Mouse (Mus musculus) embryonic facial prominence, embryonic 12.5 days (tissue): Measurements from ENCODE around the gene Aqp3. TPM values are rescaled to one million over a fixed set of nuclear protein-coding genes. Genes with fewer than 3 reads are reported as not detected.

ENCODE experiments used
- ATAC-seq: fragments of 200-750 bp; cut with Nextera tagmentation; 2 replicates; pipeline ENCODE4 v1.8.0; 2017; ENCODE audit not compliant: insufficient number of reproducible peaks, insufficient read depth, low FRiP score, low TSS enrichment
- H3K27ac ChIP-seq: fragments of 300-500 bp; sonication (generic); 2 replicates; pipeline ENCODE4 v1.5.1; 2016; ENCODE audit warnings: mild to moderate bottlenecking
- H3K27me3 ChIP-seq: fragments of 300-500 bp; sonication (generic); 2 replicates; pipeline ENCODE4 v1.6.1; 2016; ENCODE audit warnings: mild to moderate bottlenecking, moderate library complexity
- H3K36me3 ChIP-seq: fragments of 300-500 bp; sonication (generic); 2 replicates; pipeline ENCODE4 v1.6.1; 2016; ENCODE audit warnings: mild to moderate bottlenecking
- H3K4me1 ChIP-seq: fragments of 300-500 bp; sonication (generic); 2 replicates; pipeline ENCODE4 v1.6.1; 2016
- H3K4me2 ChIP-seq: fragments of 300-500 bp; sonication (generic); replicated peaks from 2 replicates; pipeline ENCODE4 v1.6.1; 2016; ENCODE audit warnings: mild to moderate bottlenecking, moderate library complexity
- H3K4me3 ChIP-seq: fragments of 300-500 bp; sonication (generic); 2 replicates; pipeline ENCODE4 v1.5.1; 2016; ENCODE audit warnings: mild to moderate bottlenecking
- H3K9ac ChIP-seq: fragments of 300-500 bp; sonication (generic); 2 replicates; pipeline ENCODE4 v1.6.1; 2016; ENCODE audit warnings: mild to moderate bottlenecking, moderate library complexity
- H3K9me3 ChIP-seq: fragments of 300-500 bp; sonication (generic); 2 replicates; pipeline ENCODE4 v1.6.1; 2016; ENCODE audit warnings: mild to moderate bottlenecking, moderate library complexity
- WGBS: fragments of 180-500 bp; shearing (Covaris S2); methylation state at CpG from one replicate; pipeline ENCODE4 v1.1.7; 2016; 5-methylcytosine and 5-hydroxymethylcytosine counted together
- polyA plus RNA-seq: library from polyadenylated mRNA; unstranded; fragments of >200 nt; fragmentation: Nextera tagmentation; extraction: Ambion mirVana; gene quantifications from 2 replicates; pipeline ENCODE4 v1.2.1, GENCODE M21; 2016

The Aqp3 gene
- polyA plus RNA-seq, 1 experiment from 2014 or later, result 2.1 TPM

- peak overlapping the region; percentile 89 for H3K4me2 ChIP-seq
- no peak overlapping the region for H3K27ac ChIP-seq
- peaks cover 10% of the 10 kb centered on the region; the same call in 1 of the 2 replicates for H3K4me1 ChIP-seq
- H3K9me3 ChIP-seq, result no peaks in the 10 kb centered on the region
- 16% methylated on average over 11 of the region's 11 CpGs for WGBS
- peak overlapping the region; percentile 44 for H3K4me3 ChIP-seq
- H3K9ac ChIP-seq, result 0 out of 2 replicates have a peak overlapping the region, but pooled peaks have one; percentile 48
- ATAC-seq, result no peak
- H3K36me3 ChIP-seq, result no peaks in the 10 kb centered on the region
- peaks cover 31% of the 10 kb centered on the region for H3K27me3 ChIP-seq
These were observed 581 bp upstream of the Aqp3 start for GRCm38 (mm10) chr4:41098577-41098951.

GRCm38 (mm10) chr4:41097381-41097780 is 602 bp downstream of the Aqp3 start:
- peak overlapping the region; percentile 44; the same call in 1 of the 2 replicates for H3K4me3 ChIP-seq
- peak overlapping the region; percentile 89 for H3K4me2 ChIP-seq
- 36% methylated on average over 13 of the region's 13 CpGs for WGBS
- H3K36me3 ChIP-seq, result no peaks in the 10 kb centered on the region
- peaks cover 10% of the 10 kb centered on the region; the same call in 1 of the 2 replicates for H3K4me1 ChIP-seq
- H3K9me3 ChIP-seq, result no peaks in the 10 kb centered on the region
- no peak overlapping the region for H3K27ac ChIP-seq
- no peak overlapping the region for H3K9ac ChIP-seq
- peaks cover 31% of the 10 kb centered on the region for H3K27me3 ChIP-seq
- ATAC-seq, result no peak

GRCm38 (mm10) chr4:41096794-41097193 is 1.2 kb downstream of the Aqp3 start:
- Histone ChIP-seq H3K4me3 (no peak overlapping the region), H3K4me2 (no peak overlapping the region), H3K9ac (no peak overlapping the region), H3K36me3 (no peaks in the 10 kb centered on the region), H3K9me3 (no peaks in the 10 kb centered on the region), H3K4me1 (peaks cover 10% of the 10 kb centered on the region; the same call in 1 of the 2 replicates), H3K27ac (no peak overlapping the region), H3K27me3 (peaks cover 31% of the 10 kb centered on the region)
- no peak for ATAC-seq
- 71% methylated on average over 5 of the region's 5 CpGs for WGBS

- WGBS, result 50% methylated on average over 8 of the region's 8 CpGs
- Histone ChIP-seq H3K4me3 (no peak overlapping the region), H3K4me2 (0 out of 2 replicates have a peak overlapping the region, but pooled peaks have one; percentile 1), H3K27ac (no peak overlapping the region), H3K4me1 (peaks cover 10% of the 10 kb centered on the region; the same call in 1 of the 2 replicates), H3K27me3 (peaks cover 31% of the 10 kb centered on the region), H3K36me3 (no peaks in the 10 kb centered on the region), H3K9ac (no peak overlapping the region), H3K9me3 (no peaks in the 10 kb centered on the region)
- ATAC-seq, result no peak
These were observed 1.8 kb downstream of the Aqp3 start for GRCm38 (mm10) chr4:41096169-41096568.

- no peaks in the 10 kb centered on the region for H3K36me3 ChIP-seq
- H3K27me3 ChIP-seq, result peaks cover 31% of the 10 kb centered on the region
- no peak overlapping the region for H3K9ac ChIP-seq
- H3K4me1 ChIP-seq, result peaks cover 10% of the 10 kb centered on the region; the same call in 1 of the 2 replicates
- 73% methylated on average over 9 of the region's 9 CpGs for WGBS
- H3K4me2 ChIP-seq, result no peak overlapping the region
- no peaks in the 10 kb centered on the region for H3K9me3 ChIP-seq
- no peak for ATAC-seq
- H3K27ac ChIP-seq, result no peak overlapping the region
- H3K4me3 ChIP-seq, result no peak overlapping the region
These were observed 3.6 kb downstream of the Aqp3 start for GRCm38 (mm10) chr4:41094361-41094760.

GRCm38 (mm10) chr4:41092958-41093357 is 5.0 kb downstream of the Aqp3 start:
- 60% methylated on average over 1 of the region's 1 CpGs for WGBS
- ATAC-seq, result no peak
- no peaks in the 10 kb centered on the region for H3K9me3 ChIP-seq
- H3K36me3 ChIP-seq, result no peaks in the 10 kb centered on the region
- peaks cover 19% of the 10 kb centered on the region for H3K27me3 ChIP-seq
- no peak overlapping the region for H3K4me3 ChIP-seq
- peaks cover 2% of the 10 kb centered on the region; the same call in 1 of the 2 replicates for H3K4me1 ChIP-seq
- H3K27ac ChIP-seq, result no peak overlapping the region
- no peak overlapping the region for H3K9ac ChIP-seq
- no peak overlapping the region for H3K4me2 ChIP-seq

GRCm38 (mm10) chr4:41091391-41091790 is 6.6 kb downstream of the Aqp3 start:
- Histone ChIP-seq H3K27me3 (peaks cover 4% of the 10 kb centered on the region; the same call in 1 of the 2 replicates), H3K27ac (no peak overlapping the region), H3K4me1 (no peaks in the 10 kb centered on the region), H3K4me2 (no peak overlapping the region), H3K4me3 (no peak overlapping the region), H3K36me3 (no peaks in the 10 kb centered on the region), H3K9ac (no peak overlapping the region), H3K9me3 (no peaks in the 10 kb centered on the region)
- WGBS, result 39% methylated on average over 3 of the region's 3 CpGs
- ATAC-seq, result no peak

- H3K9me3 ChIP-seq, result no peaks in the 10 kb centered on the region
- H3K4me3 ChIP-seq, result no peak overlapping the region
- no peak overlapping the region for H3K27ac ChIP-seq
- H3K4me2 ChIP-seq, result no peak overlapping the region
- WGBS, result 69% methylated on average over 2 of the region's 2 CpGs
- H3K4me1 ChIP-seq, result no peaks in the 10 kb centered on the region
- no peaks in the 10 kb centered on the region for H3K36me3 ChIP-seq
- no peak overlapping the region for H3K9ac ChIP-seq
- H3K27me3 ChIP-seq, result no peaks in the 10 kb centered on the region
- no peak for ATAC-seq
These were observed 8.3 kb downstream of the Aqp3 start for GRCm38 (mm10) chr4:41089705-41090104.

GRCm38 (mm10) chr4:41089189-41089588 is 8.8 kb downstream of the Aqp3 start:
- ATAC-seq, result no peak
- H3K4me2 ChIP-seq, result no peak overlapping the region
- H3K27ac ChIP-seq, result no peak overlapping the region
- no peak overlapping the region for H3K4me3 ChIP-seq
- H3K36me3 ChIP-seq, result no peaks in the 10 kb centered on the region
- no peaks in the 10 kb centered on the region for H3K4me1 ChIP-seq
- WGBS, result 82% methylated on average over 4 of the region's 4 CpGs
- no peak overlapping the region for H3K9ac ChIP-seq
- H3K27me3 ChIP-seq, result no peaks in the 10 kb centered on the region
- H3K9me3 ChIP-seq, result no peaks in the 10 kb centered on the region

- Histone ChIP-seq H3K36me3 (no peaks in the 10 kb centered on the region), H3K27me3 (no peaks in the 10 kb centered on the region), H3K4me3 (no peak overlapping the region), H3K9me3 (no peaks in the 10 kb centered on the region), H3K4me1 (no peaks in the 10 kb centered on the region), H3K4me2 (no peak overlapping the region), H3K9ac (no peak overlapping the region), H3K27ac (no peak overlapping the region)
- ATAC-seq, result no peak
- WGBS, result 86% methylated on average over 16 of the region's 16 CpGs
These were observed 10.3 kb downstream of the Aqp3 start for GRCm38 (mm10) chr4:41087459-41088298.

- Histone ChIP-seq H3K4me3 (no peak overlapping the region), H3K27ac (no peak overlapping the region), H3K36me3 (no peaks in the 10 kb centered on the region), H3K9ac (no peak overlapping the region), H3K4me1 (no peaks in the 10 kb centered on the region), H3K4me2 (no peak overlapping the region), H3K27me3 (no peaks in the 10 kb centered on the region), H3K9me3 (no peaks in the 10 kb centered on the region)
- no peak for ATAC-seq
- 83% methylated on average over 9 of the region's 9 CpGs for WGBS
These were observed 11.0 kb downstream of the Aqp3 start for GRCm38 (mm10) chr4:41086947-41087346.

- no peak overlapping the region for H3K9ac ChIP-seq
- H3K9me3 ChIP-seq, result no peaks in the 10 kb centered on the region
- no peak for ATAC-seq
- H3K27ac ChIP-seq, result no peak overlapping the region
- H3K4me1 ChIP-seq, result no peaks in the 10 kb centered on the region
- H3K27me3 ChIP-seq, result no peaks in the 10 kb centered on the region
- no peaks in the 10 kb centered on the region for H3K36me3 ChIP-seq
- H3K4me2 ChIP-seq, result no peak overlapping the region
- no peak overlapping the region for H3K4me3 ChIP-seq
- WGBS, result 81% methylated on average over 4 of the region's 4 CpGs
These were observed 13.2 kb downstream of the Aqp3 start for GRCm38 (mm10) chr4:41084819-41085218.
